Mouse (Mus musculus): ENCODE measurements at regions not wholly inside any gene's neighbourhood (a gene's known extent, or its start where the extent isn't known, plus 50 kb on each side); places are given as distances from the start of the nearest gene placed in this dataset.

- H3K27ac ChIP-seq, result no peak overlapping the region
- H3K4me3 ChIP-seq (replicated peaks; ENCODE audit: low read depth, low read length), result no peak overlapping the region
- no peak for TF ChIP-seq CTCF (IDR thresholded peaks at IDR 0.05; ENCODE audit: low read depth)
- H3K27me3 ChIP-seq (ENCODE audit: insufficient read depth, low read length), result no peaks in the 10 kb centered on the region
- WGBS, result 81% methylated on average over 3 of the region's 3 CpGs
- no peaks in the 10 kb centered on the region for H3K36me3 ChIP-seq (ENCODE audit: insufficient read depth, low read length)
- no peaks in the 10 kb centered on the region for H3K9me3 ChIP-seq (replicated peaks; ENCODE audit: low read length)
- no peak overlapping the region for H3K4me2 ChIP-seq (ENCODE audit: low read length)
- no peaks in the 10 kb centered on the region for H3K4me1 ChIP-seq (replicated peaks; ENCODE audit: insufficient read depth, low read length)
- no peak for DNase-seq (ENCODE audit: low spot score)
- H3K9ac ChIP-seq (ENCODE audit: low read depth, low read length), result no peak overlapping the region
- no peak for ATAC-seq (replicated peaks; ENCODE audit: low FRiP score, low read depth)
Observed at GRCm38 (mm10) chr8:93701391-93701790, 108.4 kb upstream of the Gnao1 start.

- no peaks in the 10 kb centered on the region for H3K27me3 ChIP-seq (ENCODE audit: insufficient read depth, low read length)
- no peaks in the 10 kb centered on the region for H3K4me1 ChIP-seq (replicated peaks; ENCODE audit: insufficient read depth, low read length)
- WGBS, result 86% methylated on average over 3 of the region's 3 CpGs
- no peaks in the 10 kb centered on the region for H3K9me3 ChIP-seq (replicated peaks; ENCODE audit: low read length)
- DNase-seq (ENCODE audit: low spot score) (no peak), ATAC-seq (replicated peaks; ENCODE audit: low FRiP score, low read depth) (no peak)
- no peak overlapping the region for H3K27ac ChIP-seq
- H3K4me2 ChIP-seq (ENCODE audit: low read length), result no peak overlapping the region
- no peak for TF ChIP-seq CTCF (IDR thresholded peaks at IDR 0.05; ENCODE audit: low read depth)
- H3K9ac ChIP-seq (ENCODE audit: low read depth, low read length), result no peak overlapping the region
- no peaks in the 10 kb centered on the region for H3K36me3 ChIP-seq (ENCODE audit: insufficient read depth, low read length)
- no peak overlapping the region for H3K4me3 ChIP-seq (replicated peaks; ENCODE audit: low read depth, low read length)
Observed at GRCm38 (mm10) chr8:93712066-93712706, 97.6 kb upstream of the Gnao1 start.

- no peak for TF ChIP-seq CTCF (IDR thresholded peaks at IDR 0.05; ENCODE audit: low read depth)
- no peak for DNase-seq (ENCODE audit: low spot score)
- no peak overlapping the region for H3K4me2 ChIP-seq (ENCODE audit: low read length)
- no peaks in the 10 kb centered on the region for H3K4me1 ChIP-seq (replicated peaks; ENCODE audit: insufficient read depth, low read length)
- WGBS, result 91% methylated on average over 2 of the region's 2 CpGs
- no peaks in the 10 kb centered on the region for H3K9me3 ChIP-seq (replicated peaks; ENCODE audit: low read length)
- H3K36me3 ChIP-seq (ENCODE audit: insufficient read depth, low read length), result no peaks in the 10 kb centered on the region
- no peak overlapping the region for H3K4me3 ChIP-seq (replicated peaks; ENCODE audit: low read depth, low read length)
- H3K27me3 ChIP-seq (ENCODE audit: insufficient read depth, low read length), result no peaks in the 10 kb centered on the region
- H3K9ac ChIP-seq (ENCODE audit: low read depth, low read length), result no peak overlapping the region
- no peak for ATAC-seq (replicated peaks; ENCODE audit: low FRiP score, low read depth)
- H3K27ac ChIP-seq, result no peak overlapping the region
Observed at GRCm38 (mm10) chr8:93713221-93713620, 96.5 kb upstream of the Gnao1 start.

GRCm38 (mm10) chr8:93724896-93725489 lies 84.8 kb upstream of the Gnao1 start:
- Histone ChIP-seq H3K9me3 (replicated peaks; ENCODE audit: low read length) (no peaks in the 10 kb centered on the region), H3K36me3 (ENCODE audit: insufficient read depth, low read length) (no peaks in the 10 kb centered on the region), H3K4me1 (replicated peaks; ENCODE audit: insufficient read depth, low read length) (no peaks in the 10 kb centered on the region), H3K9ac (ENCODE audit: low read depth, low read length) (no peak overlapping the region), H3K27ac (no peak overlapping the region), H3K4me2 (ENCODE audit: low read length) (no peak overlapping the region), H3K27me3 (ENCODE audit: insufficient read depth, low read length) (no peaks in the 10 kb centered on the region), H3K4me3 (replicated peaks; ENCODE audit: low read depth, low read length) (no peak overlapping the region)
- WGBS, result 63% methylated on average over 15 of the region's 15 CpGs
- no peak for TF ChIP-seq CTCF (IDR thresholded peaks at IDR 0.05; ENCODE audit: low read depth)
- DNase-seq (ENCODE audit: low spot score) (no peak), ATAC-seq (replicated peaks; ENCODE audit: low FRiP score, low read depth) (no peak)

- Histone ChIP-seq H3K9me3 (replicated peaks; ENCODE audit: low read length) (no peaks in the 10 kb centered on the region), H3K4me1 (replicated peaks; ENCODE audit: insufficient read depth, low read length) (no peaks in the 10 kb centered on the region), H3K27ac (no peak overlapping the region), H3K4me2 (ENCODE audit: low read length) (no peak overlapping the region), H3K4me3 (replicated peaks; ENCODE audit: low read depth, low read length) (no peak overlapping the region), H3K9ac (ENCODE audit: low read depth, low read length) (no peak overlapping the region), H3K27me3 (ENCODE audit: insufficient read depth, low read length) (no peaks in the 10 kb centered on the region), H3K36me3 (ENCODE audit: insufficient read depth, low read length) (no peaks in the 10 kb centered on the region)
- DNase-seq (ENCODE audit: low spot score) (no peak), ATAC-seq (replicated peaks; ENCODE audit: low FRiP score, low read depth) (no peak)
- 77% methylated on average over 15 of the region's 15 CpGs for WGBS
- no peak for TF ChIP-seq CTCF (IDR thresholded peaks at IDR 0.05; ENCODE audit: low read depth)
Observed at GRCm38 (mm10) chr8:93729124-93729930, 80.4 kb upstream of the Gnao1 start.

- 80% methylated on average over 14 of the region's 14 CpGs for WGBS
- Histone ChIP-seq H3K4me2 (ENCODE audit: low read length) (no peak overlapping the region), H3K36me3 (ENCODE audit: insufficient read depth, low read length) (no peaks in the 10 kb centered on the region), H3K9me3 (replicated peaks; ENCODE audit: low read length) (no peaks in the 10 kb centered on the region), H3K9ac (ENCODE audit: low read depth, low read length) (no peak overlapping the region), H3K4me3 (replicated peaks; ENCODE audit: low read depth, low read length) (no peak overlapping the region), H3K27me3 (ENCODE audit: insufficient read depth, low read length) (no peaks in the 10 kb centered on the region), H3K27ac (no peak overlapping the region), H3K4me1 (replicated peaks; ENCODE audit: insufficient read depth, low read length) (no peaks in the 10 kb centered on the region)
- DNase-seq (ENCODE audit: low spot score) (no peak), ATAC-seq (replicated peaks; ENCODE audit: low FRiP score, low read depth) (no peak)
- no peak for TF ChIP-seq CTCF (IDR thresholded peaks at IDR 0.05; ENCODE audit: low read depth)
Observed at GRCm38 (mm10) chr8:93730738-93731700, 78.7 kb upstream of the Gnao1 start.
